Comparison of ENCODE assay signal across 8 mouse cellular contexts in genomic region chr6:100670880-100671344, GRCm38 (mm10). TPM values are rescaled to one million over a fixed set of nuclear protein-coding genes. Genes with fewer than 3 reads are reported as not detected.
A peak's percentile ranks its signal among the peaks of the same experiment; 100 is the strongest.
DNase-seq lines count a peak whose midpoint lies in the region; ATAC-seq lines count a peak whose summit lies in the region.

Gene Shq1, minus strand, starts transcription at chr6:100671157.

- peak within 1 kb of the TSS; percentile 75 for H3K4me3 ChIP-seq in hindbrain, embryonic 11.5 days (ENCODE audit: low read depth, low read length)

- peak within 1 kb of the TSS; percentile 81 for H3K9ac ChIP-seq in hindbrain, embryonic 11.5 days (ENCODE audit: low read depth, low read length)

- under 1% methylated on average over 49 of the region's 49 CpGs for WGBS in hindbrain, embryonic 11.5 days

- no peaks in the 10 kb centered on the region for H3K9me3 ChIP-seq in hindbrain, embryonic 11.5 days (ENCODE audit: control insufficient read depth, low read length)

- H3K27ac ChIP-seq in hindbrain, embryonic 11.5 days (ENCODE audit: low read depth, low read length): no peak within 1 kb of the TSS

- H3K4me1 ChIP-seq in hindbrain, embryonic 11.5 days (replicated peaks; ENCODE audit: control insufficient read depth, insufficient read depth, low read length): no peaks in the 10 kb centered on the region; the same call in 1 of the 2 replicates

- no peaks in the 10 kb centered on the region for H3K27me3 ChIP-seq in hindbrain, embryonic 11.5 days (ENCODE audit: control insufficient read depth, insufficient read depth, low read length)

- H3K4me2 ChIP-seq in hindbrain, embryonic 11.5 days (replicated peaks; ENCODE audit: low read depth, low read length): peak within 1 kb of the TSS; percentile 95

- ATAC-seq in hindbrain, embryonic 11.5 days (ENCODE audit: low FRiP score): peak; percentile 95

- DNase-seq in Muller cell, postnatal 12 days (ENCODE audit: inconsistent ontology term): peak; percentile 88
- DNase-seq in cerebellum, adult 9-11 months: peak; percentile 86
- peak; percentile 60 to 92 for DNase-seq in frontal cortex, adult 2 months (ENCODE audit: extremely low spot score in 1 of 2, low spot score in 1 of 2)
- peak; percentile 93 for DNase-seq in hindbrain, embryonic 11.5 days (ENCODE audit: low spot score)
- DNase-seq in layer of hippocampus, postnatal 10 days (ENCODE audit: low spot score in 2 of 2): peak; percentile 86 to 88
- peak; percentile 93 for DNase-seq in lung, postnatal 10 days
- DNase-seq in ovary, postnatal 36 days (ENCODE audit: low spot score): peak; percentile 84
- peak; percentile 88 for DNase-seq in thymus, postnatal 25 days

- H3K36me3 ChIP-seq in hindbrain, embryonic 11.5 days (ENCODE audit: control insufficient read depth, insufficient read depth, low read length): no peaks in the 10 kb centered on the region

RNA-seq across cellular contexts. Expression of gene Shq1, which starts in this region (rescaled TPM):
- 3.4 and 3.5 TPM in 2 replicates for polyA plus RNA-seq in frontal cortex, adult 2 months (2012; rRNA removed)
- polyA plus RNA-seq in hindbrain, embryonic 11.5 days (2014; fragmentation: Nextera tagmentation; extraction: Ambion mirVana): 17.1 and 18.3 TPM in 2 replicates
- total RNA-seq in layer of hippocampus, postnatal 10 days (2021): 1 to 10 TPM; 7.3 to 7.7 TPM
